Mouse (Mus musculus): Measurements from ENCODE around the gene Mkrn2.
"Not testable (repeated sequence)": the region's sequence is repeated elsewhere in the genome, so short reads cannot be mapped to it uniquely, and the experiment has no call there.

Gene Mkrn2

GRCm38 (mm10) chr6:115609121-115609520 lies 7.4 kb downstream of the Mkrn2 start:
- peak; percentile 49 to 52 for DNase-seq

DNA sequence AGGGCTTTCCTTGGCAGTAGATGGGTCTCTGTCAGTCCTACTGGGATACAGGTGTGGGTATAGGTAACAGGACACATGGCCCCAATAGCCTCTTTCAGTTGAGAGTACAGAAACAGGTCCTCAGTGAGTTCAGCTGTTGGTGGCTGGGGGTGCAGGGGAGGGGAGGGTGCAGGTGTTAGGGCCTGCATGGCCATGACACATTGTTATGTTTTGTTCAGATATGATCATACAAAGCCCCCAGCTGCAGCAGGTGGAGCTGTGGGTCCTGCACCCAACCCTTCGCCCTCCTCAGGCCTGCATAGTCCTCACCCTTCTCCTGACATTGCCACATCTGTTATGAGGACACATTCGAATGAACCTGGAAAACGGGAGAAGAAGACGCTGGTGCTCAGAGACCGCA lies 8.6 kb downstream of the Mkrn2 start:
- DNase-seq = peak in 1 of 2 experiments; percentile 52

- no peak for DNase-seq
These were observed 12.1 kb downstream of the Mkrn2 start for GRCm38 (mm10) chr6:115613793-115614192.

- DNase-seq = no peak
These were observed 14.3 kb downstream of the Mkrn2 start for GRCm38 (mm10) chr6:115615983-115616382.

DNA sequence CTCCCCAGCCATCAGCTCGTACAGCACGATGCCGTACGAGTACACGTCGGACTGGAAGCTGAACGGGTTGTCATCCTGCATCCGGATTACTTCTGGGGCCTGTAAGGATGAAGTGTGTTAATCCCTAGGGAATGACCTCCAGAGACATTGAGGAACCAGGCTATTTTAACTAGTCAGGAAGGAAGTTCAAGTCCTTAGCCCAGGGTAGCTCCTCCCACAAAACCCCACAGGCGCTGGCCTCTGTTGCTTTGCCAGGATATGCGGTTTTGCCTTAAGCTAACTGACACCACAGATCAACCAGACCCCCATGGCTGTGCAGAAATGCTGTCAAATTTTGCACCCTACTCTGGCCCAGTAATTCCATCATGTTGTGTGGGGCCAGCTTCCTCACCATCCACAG lies 18.1 kb downstream of the Mkrn2 start:
- peak; percentile 54 to 73 for DNase-seq

DNA sequence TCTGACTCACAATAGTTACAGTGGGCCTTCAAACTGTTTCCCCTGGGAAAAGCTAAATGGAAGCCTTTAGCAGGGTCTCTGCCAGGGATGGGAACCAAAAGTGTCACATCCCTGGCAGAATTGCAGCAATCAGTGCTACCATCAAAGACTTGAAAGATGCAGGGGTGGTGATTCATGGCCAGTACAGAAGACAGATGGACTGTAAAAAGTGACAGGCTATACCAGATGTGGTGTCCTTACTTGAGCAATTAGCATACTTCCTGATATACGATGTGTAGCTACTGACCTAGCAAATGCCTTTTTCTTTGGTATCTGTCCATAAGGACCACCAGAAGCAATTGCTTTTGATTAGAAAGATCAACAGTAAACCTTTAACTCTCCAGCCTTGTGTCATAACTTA lies 19.2 kb downstream of the Mkrn2 start:
- DNase-seq = no peak

- no peak for DNase-seq
These were observed 24.4 kb downstream of the Mkrn2 start for GRCm38 (mm10) chr6:115626121-115626520.

DNA sequence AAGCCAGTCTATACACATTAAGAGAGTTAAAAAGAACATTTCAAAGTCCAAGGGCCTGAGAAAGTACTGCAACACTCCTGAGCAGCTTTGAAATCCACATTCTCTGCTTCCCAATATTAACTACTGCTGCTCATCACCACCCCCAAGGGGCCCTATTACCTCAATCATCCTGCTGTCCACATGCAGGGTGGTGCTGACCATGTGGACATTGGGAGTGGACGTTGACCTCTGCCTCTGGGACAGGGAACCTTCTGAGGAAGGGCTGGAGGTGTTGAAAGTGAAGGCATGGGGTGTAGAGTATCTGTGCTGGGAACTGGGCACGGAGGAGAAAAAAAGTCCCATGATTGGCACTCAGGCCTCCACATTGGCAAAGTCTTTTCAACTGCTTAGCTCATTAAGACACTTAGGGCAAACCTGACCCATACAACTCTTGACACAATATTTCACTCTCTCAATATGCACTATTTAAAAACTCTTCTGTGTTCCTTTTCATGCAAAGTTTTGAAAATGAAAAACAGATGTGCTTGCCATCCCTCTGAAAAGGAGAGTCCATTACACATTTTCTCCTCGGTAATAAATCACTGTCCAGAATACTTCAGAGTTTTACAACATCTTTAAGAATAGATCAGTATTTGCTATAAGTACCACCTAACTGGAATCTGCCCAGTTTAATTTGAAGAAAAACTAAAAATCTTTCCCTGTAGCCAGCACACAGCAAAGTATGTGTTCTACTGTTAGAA lies 29.5 kb downstream of the Mkrn2 start:
- no peak for DNase-seq

GRCm38 (mm10) chr6:115634015-115634414 lies 32.3 kb downstream of the Mkrn2 start:
- no peak for DNase-seq

GRCm38 (mm10) chr6:115638188-115638587 lies 36.5 kb downstream of the Mkrn2 start:
- not testable (repeated sequence) for DNase-seq

GRCm38 (mm10) chr6:115643315-115643714 lies 41.6 kb downstream of the Mkrn2 start:
- DNase-seq = no peak

- no peak for DNase-seq
These were observed 48.2 kb downstream of the Mkrn2 start for GRCm38 (mm10) chr6:115649792-115650365.

- no peak for DNase-seq
These were observed 49.0 kb downstream of the Mkrn2 start for GRCm38 (mm10) chr6:115650476-115651427.

DNA sequence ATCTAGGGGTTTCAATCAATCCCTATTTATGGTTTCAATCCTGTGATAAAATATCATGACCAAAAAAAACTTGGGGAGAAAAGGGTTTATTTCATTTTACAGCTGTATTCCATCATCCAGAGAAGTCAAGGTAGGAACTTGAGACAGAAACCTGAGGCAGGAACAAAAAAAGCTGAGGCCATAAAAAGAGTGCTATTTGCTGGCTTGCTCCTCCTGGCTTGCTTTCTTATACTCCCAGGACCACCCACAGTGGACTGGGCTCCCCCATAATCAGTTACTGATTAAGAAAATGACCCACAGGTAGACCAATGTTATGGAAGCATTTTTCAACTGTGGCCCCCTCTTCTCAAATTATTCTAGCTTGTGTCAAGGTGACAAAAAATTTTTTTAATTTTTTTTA lies 50.0 kb downstream of the Mkrn2 start:
- no peak for DNase-seq

GRCm38 (mm10) chr6:115653939-115654338 lies 52.2 kb downstream of the Mkrn2 start:
- no peak for DNase-seq

DNA sequence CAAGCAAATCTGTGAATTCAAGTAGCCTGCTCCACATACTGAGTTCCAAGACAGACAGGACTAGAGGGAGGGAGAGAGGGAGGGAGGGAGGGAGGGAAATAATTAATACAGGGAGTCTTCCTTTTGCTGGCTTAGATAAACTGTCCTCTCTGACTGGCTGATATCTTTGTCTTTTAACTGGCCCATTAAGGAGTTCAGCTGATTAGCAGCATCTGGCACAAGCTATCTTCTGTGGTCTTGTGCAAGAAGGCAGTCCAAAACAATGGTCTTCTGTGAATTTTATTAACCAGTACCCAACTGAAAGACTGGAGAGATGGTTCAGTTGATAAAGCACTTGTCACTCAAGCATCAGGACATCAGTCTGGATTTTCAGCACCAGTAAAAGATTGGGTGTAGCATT lies 57.1 kb downstream of the Mkrn2 start:
- DNase-seq = no peak

- no peak for DNase-seq
These were observed 62.6 kb downstream of the Mkrn2 start for GRCm38 (mm10) chr6:115664268-115664667.

- no peak for DNase-seq
These were observed 64.9 kb downstream of the Mkrn2 start for GRCm38 (mm10) chr6:115666641-115667040.

All from thymus, postnatal 36 days (tissue).